Mouse (Mus musculus): Measurements from ENCODE around the gene Gnl2. TPM values are rescaled to one million over a fixed set of nuclear protein-coding genes. Genes with fewer than 3 reads are reported as not detected.
A peak's percentile ranks its signal among the peaks of the same experiment; 100 is the strongest.

Gene Gnl2
- 10 to 100 TPM; 27.1 to 29.8 TPM for total RNA-seq (2021)
- long read RNA-seq, experiment 1, transcript Gnl2-201 (16 exons, 2,366 nt) = major isoform, 57 of 64 reads
- long read RNA-seq, experiment 1, partial matches to known transcripts = 3 of 64 reads
- long read RNA-seq, experiment 1, other reads (novel, unspliced or antisense) = 4 of 64 reads
- long read RNA-seq, experiment 2, transcript Gnl2-201 (16 exons, 2,366 nt) = major isoform, 49 of 55 reads
- long read RNA-seq, experiment 2, partial matches to known transcripts = 2 of 55 reads
- long read RNA-seq, experiment 2, other reads (novel, unspliced or antisense) = 4 of 55 reads

- DNase-seq = peak; percentile 31 to 32
- intact Hi-C loops (cut with DNase I) = no loop called here
These were observed at the start of gene Gnl2 for GRCm38 (mm10) chr4:125015806-125016635. Gene Gnl2 (plus strand): TSS chr4:125016585.

GRCm38 (mm10) chr4:124968711-124969110 is 47.7 kb upstream of the Gnl2 start:
- intact Hi-C loops (cut with DNase I) = no loop called here
- DNase-seq = no peak

- intact Hi-C loops (cut with DNase I) = no loop called here
- DNase-seq = no peak
These were observed 47.1 kb upstream of the Gnl2 start for GRCm38 (mm10) chr4:124969219-124969848.

GRCm38 (mm10) chr4:124970194-124970593 is 46.2 kb upstream of the Gnl2 start:
- intact Hi-C loops (cut with DNase I) = no loop called here

GRCm38 (mm10) chr4:124970677-124971076 is 45.7 kb upstream of the Gnl2 start:
- intact Hi-C loops (cut with DNase I) = no loop called here
- no peak for DNase-seq

More at GRCm38 (mm10) chr4:124970194-124970593, 46.2 kb upstream of the Gnl2 start:
- no peak for DNase-seq

GRCm38 (mm10) chr4:124971094-124971493 is 45.3 kb upstream of the Gnl2 start:
- intact Hi-C loops (cut with DNase I) = no loop called here
- no peak for DNase-seq

GRCm38 (mm10) chr4:124972316-124972715 is 44.1 kb upstream of the Gnl2 start:
- intact Hi-C loops (cut with DNase I) = no loop called here
- no peak for DNase-seq

GRCm38 (mm10) chr4:124973296-124973695 is 43.1 kb upstream of the Gnl2 start:
- intact Hi-C loops (cut with DNase I) = no loop called here
- DNase-seq = no peak

- intact Hi-C loops (cut with DNase I) = no loop called here
- DNase-seq = no peak
These were observed 38.2 kb upstream of the Gnl2 start for GRCm38 (mm10) chr4:124978201-124978600.

GRCm38 (mm10) chr4:124983893-124984526 is 32.4 kb upstream of the Gnl2 start:
- intact Hi-C loops (cut with DNase I) = no loop called here
- no peak for DNase-seq

GRCm38 (mm10) chr4:124984871-124985670 is 31.3 kb upstream of the Gnl2 start:
- DNase-seq = no peak

GRCm38 (mm10) chr4:124985671-124986602 is 30.4 kb upstream of the Gnl2 start, which contains the start of gene Rspo1:
Gene Rspo1 (plus strand): TSS chr4:124986430.
- peak; percentile 19 to 42 for DNase-seq
- intact Hi-C loops (cut with DNase I) = no loop called here

More at GRCm38 (mm10) chr4:124984871-124985670, 31.3 kb upstream of the Gnl2 start:
- intact Hi-C loops (cut with DNase I) = no loop called here

- intact Hi-C loops (cut with DNase I) = no loop called here
- no peak for DNase-seq
These were observed 29.4 kb upstream of the Gnl2 start for GRCm38 (mm10) chr4:124986739-124987710.

GRCm38 (mm10) chr4:124987711-124988097 is 28.7 kb upstream of the Gnl2 start:
- intact Hi-C loops (cut with DNase I) = no loop called here
- no peak for DNase-seq

- intact Hi-C loops (cut with DNase I) = no loop called here
- DNase-seq = no peak
These were observed 28.0 kb upstream of the Gnl2 start for GRCm38 (mm10) chr4:124988382-124988781.

GRCm38 (mm10) chr4:124989787-124990253 is 26.6 kb upstream of the Gnl2 start:
- DNase-seq = no peak
- intact Hi-C loops (cut with DNase I) = no loop called here

GRCm38 (mm10) chr4:124990325-124990724 is 26.1 kb upstream of the Gnl2 start:
- intact Hi-C loops (cut with DNase I) = no loop called here
- DNase-seq = no peak
